Mouse (Mus musculus) kidney, embryonic 14.5 days (tissue): Measurements from ENCODE around the gene Clock. TPM values are rescaled to one million over a fixed set of nuclear protein-coding genes. Genes with fewer than 3 reads are reported as not detected.

Source experiments
- ATAC-seq: fragments of 200-750 bp; cut with Nextera tagmentation; 2 replicates; pipeline ENCODE4 v1.8.0; 2017; ENCODE audit warnings: moderate number of reproducible peaks, mild to moderate bottlenecking, moderate TSS enrichment, moderate library complexity; ENCODE audit not compliant: low FRiP score, low TSS enrichment
- H3K27ac ChIP-seq: fragments of 300-500 bp; sonication (generic); 2 replicates; pipeline ENCODE4 v1.5.1; 2014; ENCODE audit warnings: low read depth, mild to moderate bottlenecking, low read length, moderate library complexity, mixed read lengths
- H3K27me3 ChIP-seq: fragments of 300-500 bp; sonication (generic); 2 replicates; pipeline ENCODE4 v1.6.1; 2014; ENCODE audit warnings: mild to moderate bottlenecking, low read length; ENCODE audit not compliant: control insufficient read depth, insufficient read depth
- H3K36me3 ChIP-seq: fragments of 300-500 bp; sonication (generic); 2 replicates; pipeline ENCODE4 v1.6.1; 2014; ENCODE audit warnings: low read length, mixed read lengths; ENCODE audit not compliant: control insufficient read depth, insufficient read depth
- H3K4me1 ChIP-seq: fragments of 300-500 bp; sonication (generic); 2 replicates; pipeline ENCODE4 v1.6.1; 2014; ENCODE audit warnings: low read length, mixed read lengths; ENCODE audit not compliant: control insufficient read depth, insufficient read depth
- H3K4me2 ChIP-seq: fragments of 300-500 bp; sonication (generic); replicated peaks from 2 replicates; pipeline ENCODE4 v1.6.1; 2014; ENCODE audit warnings: low read depth, mild to moderate bottlenecking, low read length
- H3K4me3 ChIP-seq: fragments of 300-500 bp; sonication (generic); 2 replicates; pipeline ENCODE4 v1.5.1; 2014; ENCODE audit warnings: mild to moderate bottlenecking, low read length
- H3K9ac ChIP-seq: fragments of 300-500 bp; sonication (generic); 2 replicates; pipeline ENCODE4 v1.6.1; 2014; ENCODE audit warnings: low read depth, mild to moderate bottlenecking, low read length, moderate library complexity
- H3K9me3 ChIP-seq: fragments of 300-500 bp; sonication (generic); 2 replicates; pipeline ENCODE4 v1.6.1; 2016; ENCODE audit warnings: low read length; ENCODE audit not compliant: control insufficient read depth
- WGBS: fragments of 180-500 bp; shearing (Covaris S2); extraction: QIAGEN DNeasy Blood & Tissue Kit; methylation state at CpG from one replicate; pipeline ENCODE4 v1.1.7; 2014; 5-methylcytosine and 5-hydroxymethylcytosine counted together
- polyA plus RNA-seq: library from polyadenylated mRNA; unstranded; fragments of >200 nt; fragmentation: Nextera tagmentation; extraction: Ambion mirVana; gene quantifications from 2 replicates; pipeline ENCODE4 v1.2.1, GENCODE M21; 2014

Gene Clock
- polyA plus RNA-seq, 1 experiment from 2014 or later: 15.5 TPM

- Histone ChIP-seq H3K4me3 (no peak overlapping the region), H3K9me3 (peaks cover 4% of the 10 kb centered on the region; the same call in 1 of the 2 replicates), H3K36me3 (no peaks in the 10 kb centered on the region), H3K27ac (no peak overlapping the region), H3K9ac (no peak overlapping the region), H3K4me2 (no peak overlapping the region), H3K27me3 (no peaks in the 10 kb centered on the region), H3K4me1 (no peaks in the 10 kb centered on the region)
- ATAC-seq: no peak
- whole genome bisulfite sequencing: 81% methylated on average over 5 of the region's 5 CpGs
Observed at GRCm38 (mm10) chr5:76162926-76163325, 141.7 kb downstream of the Clock start.

GRCm38 (mm10) chr5:76161491-76161890, 143.1 kb downstream of the Clock start:
- ATAC-seq: no peak
- 88% methylated on average over 6 of the region's 6 CpGs for WGBS

GRCm38 (mm10) chr5:76160086-76160485, 144.5 kb downstream of the Clock start:
- Histone ChIP-seq H3K9ac (no peak overlapping the region), H3K4me1 (no peaks in the 10 kb centered on the region), H3K27me3 (no peaks in the 10 kb centered on the region), H3K4me2 (no peak overlapping the region), H3K4me3 (no peak overlapping the region), H3K27ac (no peak overlapping the region), H3K36me3 (peaks cover 7% of the 10 kb centered on the region; the same call in 1 of the 2 replicates), H3K9me3 (no peaks in the 10 kb centered on the region)
- no peak for ATAC-seq
- 62% methylated on average over 3 of the region's 3 CpGs for WGBS

More at GRCm38 (mm10) chr5:76161491-76161890, 143.1 kb downstream of the Clock start:
- peaks cover 4% of the 10 kb centered on the region; the same call in 1 of the 2 replicates for H3K9me3 ChIP-seq
- no peak overlapping the region for H3K4me3 ChIP-seq
- H3K36me3 ChIP-seq: no peaks in the 10 kb centered on the region
- no peaks in the 10 kb centered on the region for H3K27me3 ChIP-seq
- no peaks in the 10 kb centered on the region for H3K4me1 ChIP-seq
- H3K27ac ChIP-seq: no peak overlapping the region
- H3K4me2 ChIP-seq: no peak overlapping the region
- no peak overlapping the region for H3K9ac ChIP-seq

Other genes with a start within 250 kb of the Clock start
- 26.0 and 35.3 TPM in 2 replicates for gene Srd5a3, start 164.5 kb downstream of the Clock start, polyA plus RNA-seq
- 127 and 139 TPM in 2 replicates for gene Tmem165, start 120.9 kb downstream of the Clock start, polyA plus RNA-seq
- not detected in 2 replicates for gene Pdcl2, start 26.4 kb upstream of the Clock start, polyA plus RNA-seq
- 0.27 and 0.33 TPM in 2 replicates for gene Nmu, start 59.0 kb upstream of the Clock start, polyA plus RNA-seq
- not detected in 2 replicates for gene Gm7271, start 179.2 kb upstream of the Clock start, polyA plus RNA-seq
- gene Exoc1, start 224.5 kb upstream of the Clock start, polyA plus RNA-seq: 29.3 and 41.3 TPM in 2 replicates